Comparison of ENCODE assay signal across 10 mouse cellular contexts in the genomic region with DNA sequence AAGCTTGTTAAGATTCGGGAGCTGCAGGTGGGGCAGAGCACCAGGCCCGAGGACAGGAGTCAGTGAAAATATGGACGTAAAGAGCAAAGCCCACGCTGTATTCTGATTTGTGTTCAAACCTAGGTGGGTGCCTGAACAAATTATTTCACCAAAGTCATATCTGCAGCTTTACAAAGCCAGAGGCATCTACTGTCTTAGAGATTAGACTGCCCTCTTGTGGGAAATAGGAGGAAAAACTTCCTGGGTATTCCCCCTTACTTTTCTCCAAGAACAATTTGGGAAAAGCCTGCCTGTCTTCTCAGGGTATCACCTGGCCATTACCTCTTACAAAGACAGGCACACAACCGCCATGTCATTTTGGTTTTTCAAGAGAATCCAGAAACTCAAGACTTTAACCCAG. TPM values are rescaled to one million over a fixed set of nuclear protein-coding genes. Genes with fewer than 3 reads are reported as not detected.
DNase-seq lines count a peak whose midpoint lies in the region; ATAC-seq and TF ChIP-seq lines count a peak whose summit lies in the region.
"Had no signal": no experiment of that assay in that cellular context is flagged by ENCODE, and none has a peak within 500 bp of the region (broad histone marks: within the 10 kb centered on the region; RNA-seq: fewer than 3 reads in every experiment).

No protein-coding gene starts in this region.

- no peak overlapping the region for H3K4me3 ChIP-seq in kidney, embryonic 15.5 days (replicated peaks)
- no peak overlapping the region for H3K4me3 ChIP-seq in limb, embryonic 12.5 days (replicated peaks)

- TF ChIP-seq CTCF in Patski (IDR thresholded peaks at IDR 0.05), result peak; percentile 34

- in situ Hi-C loops in Patski (cut with MboI; ENCODE audit: low pct_unique_long_range_greater_than_20kb), result loop anchor here (25.0 kb wide), 1 partner anchor 708 kb away; no protein-coding TSS in a partner anchor

- WGBS in kidney, embryonic 15.5 days, result 47% methylated on average over 5 of the region's 5 CpGs
- WGBS in limb, embryonic 12.5 days, result 34% methylated on average over 5 of the region's 5 CpGs

- no peak overlapping the region for H3K27ac ChIP-seq in kidney, embryonic 15.5 days
- peak overlapping the region; percentile 67 for H3K27ac ChIP-seq in limb, embryonic 12.5 days

- CTCF ChIA-PET in Patski (lab: Charles Lee), result interaction anchor here (0.8 to 3.3 kb wide), 6 partner anchors 9 to 160 kb away, joined by 3 to 19 read pairs (median 4); no protein-coding TSS in a partner anchor

- no peaks in the 10 kb centered on the region for H3K36me3 ChIP-seq in kidney, embryonic 15.5 days
- no peaks in the 10 kb centered on the region for H3K36me3 ChIP-seq in limb, embryonic 12.5 days

- H3K27me3 ChIP-seq in kidney, embryonic 15.5 days, result no peaks in the 10 kb centered on the region
- H3K27me3 ChIP-seq in Patski, result no peaks in the 10 kb centered on the region
- H3K27me3 ChIP-seq in limb, embryonic 12.5 days, result no peaks in the 10 kb centered on the region

- H3K9ac ChIP-seq in kidney, embryonic 15.5 days, result no peak overlapping the region
- H3K9ac ChIP-seq in limb, embryonic 12.5 days (replicated peaks), result no peak overlapping the region

- POLR2A ChIA-PET in Patski (lab: Charles Lee), result interaction anchor here (0.8 kb wide), 1 partner anchor 31 kb away, joined by 3 read pairs; no protein-coding TSS in a partner anchor

- no peak for DNase-seq in cerebellum, adult 8-10 months
- DNase-seq in kidney, adult 8-10 months, result no peak
- no peak for DNase-seq in Patski (ENCODE audit: low read depth, low spot score)
- no peak for DNase-seq in ovary, postnatal 10 days (ENCODE audit: low spot score)
- no peak for DNase-seq in adrenal gland, adult 8-10 months
- DNase-seq: gastrocnemius, postnatal 36 days had no signal

- ATAC-seq in cerebellum, adult (ENCODE audit: insufficient number of reproducible peaks, low FRiP score, low TSS enrichment), result peak; percentile 45; the same call in 1 of the 2 replicates
- ATAC-seq in kidney, embryonic 15.5 days (replicated peaks; ENCODE audit: low FRiP score), result 0 out of 2 replicates have a peak, but pooled peaks have one; percentile 20
- no peak for ATAC-seq in Patski
- no peak for ATAC-seq in limb, embryonic 12.5 days (ENCODE audit: insufficient number of reproducible peaks, insufficient read depth, low FRiP score, low TSS enrichment, low read depth)

- H3K9me3 ChIP-seq in kidney, embryonic 15.5 days (replicated peaks), result no peaks in the 10 kb centered on the region
- no peaks in the 10 kb centered on the region for H3K9me3 ChIP-seq in limb, embryonic 12.5 days

- no peak overlapping the region for H3K4me2 ChIP-seq in kidney, embryonic 15.5 days
- H3K4me2 ChIP-seq in limb, embryonic 12.5 days, result no peak overlapping the region

- H3K4me1 ChIP-seq in kidney, embryonic 15.5 days, result peaks cover 14% of the 10 kb centered on the region
- H3K4me1 ChIP-seq in limb, embryonic 12.5 days (replicated peaks), result peaks cover 13% of the 10 kb centered on the region

RNA-seq across cellular contexts. Expression of gene Saxo1, which starts 12.5 kb away (rescaled TPM):
- 0.19 TPM in 1 of 2 replicates, not detected in the other for polyA plus RNA-seq in kidney, embryonic 15.5 days (2015; fragmentation: Nextera tagmentation; extraction: Ambion mirVana)
- not detected for polyA plus RNA-seq in Patski (2021)
- polyA plus RNA-seq in limb, embryonic 12.5 days (2016; fragmentation: Nextera tagmentation; extraction: Ambion mirVana), result 0.15 and 0.28 TPM in 2 replicates
- total RNA-seq in adrenal gland, adult 8-10 months (2022), result not detected
- total RNA-seq: gastrocnemius, postnatal 36 days; left cerebral cortex, postnatal 14 days had no signal

RNA-seq across cellular contexts. Expression of gene Rraga, which starts 29.9 kb away (rescaled TPM):
- 82.4 and 83.1 TPM in 2 replicates for polyA plus RNA-seq in kidney, embryonic 15.5 days (2015; fragmentation: Nextera tagmentation; extraction: Ambion mirVana)
- 66.0 TPM for polyA plus RNA-seq in Patski (2021)
- 66.2 and 70.8 TPM in 2 replicates for polyA plus RNA-seq in limb, embryonic 12.5 days (2016; fragmentation: Nextera tagmentation; extraction: Ambion mirVana)
- total RNA-seq in adrenal gland, adult 8-10 months (2022), result 100 to 1,000 TPM; 106 to 122 (median 118) TPM

Comparison
In these comparisons a context has a peak if more than half of its experiments do, and no peak if none do; other contexts are left out.
1. ATAC-seq: peak in cerebellum, adult (single experiment) and kidney, embryonic 15.5 days (single experiment); none in Patski (single experiment) and limb, embryonic 12.5 days (single experiment).